Mouse (Mus musculus) megakaryocyte progenitor cell, adult 5-6 weeks (primary cell): ENCODE measurements around the gene Isoc2a. TPM values are rescaled to one million over a fixed set of nuclear protein-coding genes. Genes with fewer than 3 reads are reported as not detected.
"Not testable (repeated sequence)": the region's sequence is repeated elsewhere in the genome, so short reads cannot be mapped to it uniquely, and the experiment has no call there.

Source experiments
- ATAC-seq: replicated peaks from 2 replicates; pipeline ENCODE4 v1.8.0; 2016; ENCODE audit warnings: mild to moderate bottlenecking, moderate TSS enrichment, inconsistent platforms; ENCODE audit not compliant: poor library complexity
- total RNA-seq, 2 experiments: library from RNA; stranded (forward) in 1 of 2; stranded (reverse) in 1 of 2; fragments of 157-497, 149-512 nt in 1 of 2; fragments of 200-1000 nt in 1 of 2; gene quantifications; 2 replicates each; pipeline versions ENCODE4 v1.2.3 to v1.2.4; 2015 to 2017

The Isoc2a gene
- total RNA-seq, 2 experiments from 2014 or later: 3.1 to 8.7 TPM

GRCm38 (mm10) chr7:4864130-4864845, 12.7 kb upstream of the Isoc2a start:
- no peak for ATAC-seq

- peak; percentile 33 for ATAC-seq
Observed at GRCm38 (mm10) chr7:4865090-4865489, 11.9 kb upstream of the Isoc2a start.

GRCm38 (mm10) chr7:4865579-4866493, 11.1 kb upstream of the Isoc2a start:
- ATAC-seq: peak; percentile 95

GRCm38 (mm10) chr7:4866631-4867180, 10.2 kb upstream of the Isoc2a start:
- no peak for ATAC-seq

- no peak for ATAC-seq
Observed at GRCm38 (mm10) chr7:4870133-4870532, 6.8 kb upstream of the Isoc2a start, which contains the start of gene Isoc2b. Gene Isoc2b (minus strand): TSS chr7:4870258.

- ATAC-seq: peak; percentile 23
Observed at GRCm38 (mm10) chr7:4877226-4877625, 273 bp downstream of the Isoc2a start.

GRCm38 (mm10) chr7:4878186-4878585, 1.2 kb downstream of the Isoc2a start:
- peak; percentile 46 for ATAC-seq

GRCm38 (mm10) chr7:4879036-4879435, 2.1 kb downstream of the Isoc2a start:
- not testable (repeated sequence) for ATAC-seq

- ATAC-seq: no peak
Observed at GRCm38 (mm10) chr7:4886680-4887079, 9.7 kb downstream of the Isoc2a start.

- no peak for ATAC-seq
Observed at GRCm38 (mm10) chr7:4895186-4895585, 18.2 kb downstream of the Isoc2a start.

- ATAC-seq: no peak; the same call in 1 of the 2 replicates
Observed at GRCm38 (mm10) chr7:4898851-4899648, 22.1 kb downstream of the Isoc2a start.

GRCm38 (mm10) chr7:4899649-4900522, 22.9 kb downstream of the Isoc2a start:
- peak; percentile 69 for ATAC-seq

- ATAC-seq: peak; percentile 9
Observed at GRCm38 (mm10) chr7:4900523-4900851, 23.5 kb downstream of the Isoc2a start.

- peak; percentile 81 for ATAC-seq
Observed at GRCm38 (mm10) chr7:4901171-4901570, 24.2 kb downstream of the Isoc2a start.

GRCm38 (mm10) chr7:4902404-4902803, 25.5 kb downstream of the Isoc2a start:
- no peak for ATAC-seq

GRCm38 (mm10) chr7:4906466-4906950, 29.6 kb downstream of the Isoc2a start, which contains the start of gene Gm36210:
Gene Gm36210 (minus strand): TSS chr7:4906516.
- no peak for ATAC-seq

GRCm38 (mm10) chr7:4911561-4911960, 34.6 kb downstream of the Isoc2a start:
- ATAC-seq: no peak

GRCm38 (mm10) chr7:4912248-4912647, 35.3 kb downstream of the Isoc2a start:
- ATAC-seq: no peak

- ATAC-seq: peak; percentile 88
Observed at GRCm38 (mm10) chr7:4915007-4915665, 38.2 kb downstream of the Isoc2a start, which contains the start of gene Zfp628. Gene Zfp628 (plus strand): TSS chr7:4915217.
